Mouse (Mus musculus) heart, adult 2 months (tissue): ENCODE measurements at regions not wholly inside any gene's neighbourhood (a gene's known extent, or its start where the extent isn't known, plus 50 kb on each side); places are given as distances from the start of the nearest gene placed in this dataset.

ENCODE experiments used
- EP300 ChIP-seq: fragments of 200-500 bp; IDR thresholded peaks from 2 replicates; pipeline ENCODE4 v1.6.1; 2011; ENCODE audit warnings: low read depth, low read length, control low read depth; ENCODE audit not compliant: insufficient read depth
- POLR2A ChIP-seq: fragments of 200-500 bp; IDR thresholded peaks from 2 replicates; pipeline ENCODE4 v1.6.1; 2011; ENCODE audit warnings: mild to moderate bottlenecking, low read depth, low read length, control low read depth; ENCODE audit not compliant: insufficient read depth

- TF ChIP-seq EP300: no peak
- no peak for TF ChIP-seq POLR2A
Measured at GRCm38 (mm10) chr6:98651827-98652226, 309.3 kb upstream of the Gm765 start.
